Mouse (Mus musculus): ENCODE results near the gene Trdmt1.

Trdmt1 gene

GRCm38 (mm10) chr2:13558607-13559262 is 14.3 kb upstream of the Trdmt1 start:
- CTCF ChIA-PET: no interaction called here

- CTCF ChIA-PET: interaction anchor here (0.7 to 0.9 kb wide), 2 partner anchors 16 to 139 kb away, joined by 3 read pairs; partner anchors contain the start of gene Vim
Measured at GRCm38 (mm10) chr2:13557145-13558030, 12.9 kb upstream of the Trdmt1 start.

GRCm38 (mm10) chr2:13556239-13556638 is 11.8 kb upstream of the Trdmt1 start:
- CTCF ChIA-PET: interaction anchor here (0.5 kb wide), 1 partner anchor 101 kb away, joined by 3 read pairs; no protein-coding TSS in a partner anchor

GRCm38 (mm10) chr2:13553966-13554365 is 9.5 kb upstream of the Trdmt1 start:
- CTCF ChIA-PET: no interaction called here

- CTCF ChIA-PET: no interaction called here
Measured at GRCm38 (mm10) chr2:13548749-13549148, 4.3 kb upstream of the Trdmt1 start.

- CTCF ChIA-PET: interaction anchor here (1.0 to 1.8 kb wide), 2 partner anchors 29 to 31 kb away, joined by 3 to 9 read pairs; no protein-coding TSS in a partner anchor
Measured at GRCm38 (mm10) chr2:13543519-13544124, 846 bp downstream of the Trdmt1 start.

DNA sequence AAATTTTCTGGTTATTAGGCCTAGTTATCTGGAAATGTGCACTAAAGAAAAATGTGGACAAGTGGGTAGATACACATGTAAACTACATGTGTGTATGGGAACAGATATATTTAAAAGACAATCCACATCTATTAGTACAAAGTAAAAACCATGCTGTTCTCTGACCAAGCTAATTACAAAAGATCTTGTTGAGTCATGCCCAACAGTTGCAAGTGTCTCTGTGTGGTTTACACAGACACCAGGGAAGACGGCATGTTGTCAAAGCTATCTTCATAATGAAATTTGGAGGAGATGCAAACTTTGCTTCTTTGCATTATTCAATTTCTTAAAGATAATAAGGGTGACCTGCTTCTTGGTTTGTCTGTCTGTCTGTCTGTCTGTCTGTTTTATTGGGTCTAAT is 4.6 kb downstream of the Trdmt1 start:
- CTCF ChIA-PET: no interaction called here

GRCm38 (mm10) chr2:13538704-13539377 is 5.6 kb downstream of the Trdmt1 start:
- CTCF ChIA-PET: no interaction called here

DNA sequence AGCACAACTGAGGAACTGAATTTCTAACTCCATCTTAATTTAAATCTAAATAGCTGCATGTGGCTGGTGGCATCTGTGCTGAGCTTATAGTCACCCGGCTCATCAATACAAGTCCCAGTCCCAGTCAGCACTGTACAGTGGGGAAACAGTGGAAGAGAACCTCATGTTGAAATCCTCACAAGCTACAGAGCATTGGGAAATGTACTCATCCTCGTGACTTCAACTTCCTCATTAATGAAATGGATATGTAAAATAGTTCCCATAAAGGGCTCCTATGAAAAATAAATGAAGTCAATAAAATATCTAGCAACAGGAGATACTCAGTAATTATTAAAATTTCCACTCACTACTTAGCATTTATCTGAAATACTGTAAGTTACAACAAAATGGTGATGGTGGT is 6.2 kb downstream of the Trdmt1 start:
- CTCF ChIA-PET: no interaction called here

DNA sequence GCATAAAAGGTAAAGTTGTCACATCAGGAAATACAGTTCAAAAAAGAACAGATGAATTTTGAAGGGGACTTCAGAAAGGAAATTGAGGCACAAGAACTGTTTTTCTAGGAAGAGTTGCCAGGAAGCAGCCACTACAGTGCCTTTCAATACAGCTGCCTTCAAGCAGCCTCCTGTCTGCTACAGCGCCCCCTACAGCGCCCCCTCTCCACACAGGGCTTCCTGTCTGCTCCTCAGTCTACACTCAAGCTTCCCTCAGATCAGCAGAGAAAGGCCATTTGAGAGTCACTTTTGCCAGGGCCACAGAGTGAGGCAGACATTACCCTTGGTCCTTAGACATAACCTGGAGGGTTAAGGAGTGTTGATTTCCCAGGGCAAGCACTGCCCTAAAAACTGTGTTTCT is 6.7 kb downstream of the Trdmt1 start:
- CTCF ChIA-PET: no interaction called here

GRCm38 (mm10) chr2:13536747-13537146 is 7.7 kb downstream of the Trdmt1 start:
- CTCF ChIA-PET: no interaction called here

GRCm38 (mm10) chr2:13530639-13531038 is 13.8 kb downstream of the Trdmt1 start:
- CTCF ChIA-PET: interaction anchor here (0.6 kb wide), 1 partner anchor 1529 kb away, joined by 3 read pairs; no protein-coding TSS in a partner anchor

GRCm38 (mm10) chr2:13529253-13529933 is 15.1 kb downstream of the Trdmt1 start:
- CTCF ChIA-PET: no interaction called here

DNA sequence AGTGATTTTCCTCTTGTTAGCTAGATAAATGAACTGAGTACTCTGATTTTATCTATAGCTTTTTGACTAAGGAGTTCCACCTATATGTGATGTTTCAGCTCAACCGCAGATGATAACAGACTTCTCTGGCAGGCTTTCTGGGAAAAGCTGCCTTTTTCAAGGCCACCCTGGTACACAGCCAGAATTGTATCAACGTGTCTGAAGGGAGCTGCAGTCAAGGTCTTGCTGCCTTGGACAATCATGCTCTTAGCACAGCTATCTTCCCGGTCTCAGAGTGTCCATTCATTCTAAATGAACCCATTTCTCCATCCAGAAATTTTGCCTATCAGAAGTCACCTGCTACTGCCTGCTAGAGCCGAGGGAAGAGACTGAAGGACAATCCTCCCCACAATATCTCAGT is 16.9 kb downstream of the Trdmt1 start:
- CTCF ChIA-PET: interaction anchor here (0.6 kb wide), 1 partner anchor 1988 kb away, joined by 4 read pairs; no protein-coding TSS in a partner anchor

- CTCF ChIA-PET: interaction anchor here (0.6 kb wide), 1 partner anchor 1988 kb away, joined by 4 read pairs; no protein-coding TSS in a partner anchor
Measured at GRCm38 (mm10) chr2:13527125-13527524, 17.3 kb downstream of the Trdmt1 start.

- CTCF ChIA-PET: no interaction called here
Measured at GRCm38 (mm10) chr2:13526205-13526604, 18.3 kb downstream of the Trdmt1 start.

GRCm38 (mm10) chr2:13523540-13524456 is 20.7 kb downstream of the Trdmt1 start:
- CTCF ChIA-PET: no interaction called here

DNA sequence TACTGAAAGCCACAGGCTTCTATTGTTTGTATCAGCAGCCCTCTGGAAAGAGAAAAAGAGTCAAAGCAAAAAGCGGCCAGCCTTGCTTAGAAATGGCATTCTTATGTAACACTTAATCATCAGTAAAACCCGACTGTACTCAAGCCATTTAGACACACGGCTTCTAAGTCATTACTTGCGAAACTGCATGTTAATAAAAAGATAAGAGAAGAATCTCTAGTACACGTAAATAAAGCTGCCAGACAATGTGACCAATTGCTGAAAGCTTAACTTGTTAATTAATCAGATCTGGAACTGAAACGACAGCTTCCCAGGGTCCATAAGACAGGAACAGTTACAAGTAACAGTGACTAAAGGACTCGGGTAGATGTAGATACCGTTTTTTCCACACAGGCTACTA is 22.4 kb downstream of the Trdmt1 start:
- CTCF ChIA-PET: no interaction called here

DNA sequence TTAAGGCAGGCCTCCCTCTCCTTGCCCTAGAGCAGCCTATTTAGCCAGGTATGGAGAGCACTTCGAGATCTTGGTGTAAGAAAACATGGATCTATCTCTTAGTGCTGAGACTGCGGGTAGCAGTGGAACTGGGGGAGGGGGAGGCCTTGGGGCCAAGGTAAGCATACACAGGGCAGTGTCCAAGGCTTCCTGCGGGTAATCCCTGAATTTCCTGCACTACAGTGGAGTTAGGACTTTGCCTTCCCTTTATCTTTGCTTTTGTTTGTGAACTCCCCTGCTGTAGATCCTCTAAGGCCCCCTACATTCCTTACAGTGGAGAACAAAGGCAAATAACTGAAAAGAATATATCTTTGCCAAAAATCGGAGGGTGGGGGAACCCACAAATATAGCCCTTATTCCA is 29.5 kb downstream of the Trdmt1 start:
- CTCF ChIA-PET: no interaction called here

DNA sequence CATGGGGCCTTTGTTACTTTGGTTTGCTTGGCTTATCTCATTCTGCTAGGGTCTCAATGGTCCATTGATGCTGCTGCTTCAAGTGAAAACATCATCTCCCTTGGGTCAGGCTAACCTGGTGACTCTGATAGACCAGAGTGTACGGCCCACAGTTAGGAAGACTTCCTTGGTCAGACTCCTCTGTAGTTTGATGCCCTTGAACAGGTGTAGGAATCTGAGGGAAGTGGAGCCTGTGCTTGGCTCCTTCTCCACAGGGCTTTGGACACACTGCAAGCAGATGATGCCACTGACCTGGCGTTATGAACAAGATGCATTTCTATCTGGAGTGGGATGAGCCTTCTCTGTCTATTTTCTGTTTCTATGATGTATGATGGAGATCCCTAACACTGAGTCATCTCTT is 41.8 kb downstream of the Trdmt1 start:
- CTCF ChIA-PET: no interaction called here
